Mouse (Mus musculus) lung, postnatal 4 days (tissue): ENCODE data around the gene Pakap.

Source experiments
- DNase-seq, 2 experiments: peaks; one replicate each; pipeline ENCODE4 v3.0.0; 2021

Pakap gene

DNA sequence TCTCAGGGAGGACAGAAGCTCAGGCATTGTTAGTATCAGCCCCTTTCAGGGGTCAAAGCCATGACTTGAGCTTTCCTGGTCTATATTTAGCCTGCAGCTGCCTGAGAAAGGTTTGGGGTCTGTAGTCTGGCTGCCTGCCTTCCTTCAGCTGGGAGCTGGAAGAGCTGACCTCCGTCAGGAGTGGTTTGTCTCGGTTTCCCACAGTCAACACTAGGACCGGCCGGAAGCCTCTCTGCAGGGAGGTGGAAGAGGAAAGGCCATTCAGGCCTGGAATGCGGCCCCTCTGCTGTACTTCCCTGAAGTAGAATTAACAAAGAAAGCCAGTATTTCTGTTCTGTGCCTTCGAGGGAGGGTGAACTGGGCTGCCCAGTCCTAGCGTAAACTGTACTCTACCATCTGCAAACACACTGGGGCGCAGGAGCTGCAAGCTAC, 279.0 kb downstream of the Pakap start:
- DNase-seq = peak; percentile 65 to 72

DNA sequence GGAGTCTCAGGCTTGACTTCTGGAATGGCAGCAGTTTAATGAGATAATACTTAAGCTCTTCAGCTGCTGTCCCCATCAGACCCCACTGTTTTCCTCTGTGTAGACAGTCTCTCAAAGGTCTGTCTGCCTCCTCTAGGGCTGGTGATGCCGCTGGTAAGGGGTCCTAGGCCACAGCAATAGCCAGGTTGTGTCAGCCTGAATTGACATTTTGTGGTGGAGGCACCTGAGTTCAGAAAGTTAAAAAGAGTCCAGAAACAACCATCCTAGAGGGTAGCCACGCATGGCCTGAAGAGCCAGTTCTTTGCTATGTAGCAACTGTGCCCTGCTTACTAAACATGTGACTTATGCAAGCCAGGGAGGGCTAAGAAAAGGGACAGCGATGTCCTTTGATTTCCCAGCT, 279.7 kb downstream of the Pakap start:
- no peak for DNase-seq

DNA sequence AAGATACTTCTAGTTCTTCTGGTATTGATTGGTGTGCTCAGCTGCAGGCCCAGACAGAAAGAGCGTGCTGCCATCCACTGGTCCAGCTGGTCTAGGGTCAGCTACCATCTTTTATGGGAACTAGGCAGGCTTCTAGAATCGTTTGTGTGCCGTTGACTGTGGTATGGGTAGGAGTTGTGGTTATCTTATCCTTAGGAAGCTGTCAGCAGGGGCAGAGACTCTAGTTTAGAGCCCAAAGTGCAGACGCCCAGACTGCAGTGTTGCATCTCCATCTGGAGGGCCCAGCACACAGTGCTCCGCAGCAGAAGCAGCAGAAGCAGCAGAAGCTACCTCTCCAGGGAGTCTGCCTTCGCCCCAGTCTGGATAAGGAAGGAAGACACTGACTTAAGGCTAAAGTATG, 281.5 kb downstream of the Pakap start:
- DNase-seq = no peak

DNA sequence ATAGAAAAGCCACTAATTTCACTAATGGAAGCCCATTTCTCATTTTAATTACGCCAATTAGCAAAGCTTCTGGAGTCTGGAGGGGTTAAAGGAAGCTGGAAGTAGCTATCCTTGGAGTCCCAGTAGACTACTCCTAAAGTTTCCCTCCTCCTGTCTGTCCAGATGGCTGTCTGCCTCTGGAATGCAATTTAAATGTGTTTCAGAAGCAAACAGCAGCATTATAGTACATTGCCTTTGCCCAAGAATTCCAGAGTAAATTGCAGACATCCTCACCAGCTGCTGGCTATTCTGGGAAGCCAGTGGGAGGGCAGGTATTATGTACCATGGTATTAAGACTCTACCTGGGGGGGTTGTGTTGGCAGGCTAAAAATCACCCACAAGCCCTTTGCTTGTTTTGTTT, 283.8 kb downstream of the Pakap start:
- DNase-seq = no peak

DNA sequence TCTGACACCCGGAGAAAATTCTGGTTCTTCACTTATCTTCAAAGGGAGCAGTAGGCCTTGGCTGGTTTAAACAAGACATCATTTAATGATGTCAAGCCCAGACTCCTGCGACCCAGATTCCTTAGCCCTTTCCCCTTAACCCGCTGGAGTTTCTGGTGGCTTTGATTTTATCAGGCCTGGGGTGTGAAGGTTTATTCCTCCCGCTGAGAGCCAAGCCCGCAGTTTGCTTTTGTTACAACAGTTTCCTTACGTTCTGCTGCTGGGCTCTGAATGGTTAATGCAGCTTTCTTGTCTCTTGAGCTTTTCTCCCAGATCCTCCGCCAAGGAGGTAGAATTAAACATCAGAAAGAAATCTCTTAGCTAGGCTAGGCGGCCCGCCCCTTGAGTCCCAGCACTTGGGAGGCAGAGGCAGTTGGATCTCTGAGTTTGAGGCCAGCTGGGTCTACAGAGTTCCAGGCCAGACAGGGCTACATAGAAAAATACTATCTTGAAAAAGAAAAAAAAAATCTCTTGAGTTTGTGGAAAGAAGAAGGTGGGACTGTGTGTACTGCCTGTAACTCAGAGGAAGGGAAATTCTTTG, 284.6 kb downstream of the Pakap start:
- peak in 1 of 2 experiments; percentile 12 for DNase-seq

DNA sequence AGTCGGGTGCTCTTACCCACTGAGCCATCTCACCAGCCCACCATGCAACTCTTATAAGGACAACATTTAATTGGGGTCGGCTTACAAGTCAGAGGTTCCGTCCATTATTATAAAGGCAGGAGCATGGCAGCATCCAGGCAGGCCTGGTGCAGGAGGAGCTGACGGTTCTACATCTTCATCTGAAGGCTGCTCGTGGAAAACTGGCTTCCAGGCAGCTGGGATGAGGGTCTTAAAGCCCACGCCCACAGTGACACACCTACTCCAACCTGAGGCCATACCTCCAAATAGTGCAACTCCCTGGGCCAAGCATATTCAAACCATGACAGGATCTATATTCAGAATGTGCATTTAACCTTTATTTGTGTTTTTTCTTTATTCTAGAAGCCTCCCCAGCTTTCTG, 286.2 kb downstream of the Pakap start:
- peak in 1 of 2 experiments; percentile 10 for DNase-seq

DNA sequence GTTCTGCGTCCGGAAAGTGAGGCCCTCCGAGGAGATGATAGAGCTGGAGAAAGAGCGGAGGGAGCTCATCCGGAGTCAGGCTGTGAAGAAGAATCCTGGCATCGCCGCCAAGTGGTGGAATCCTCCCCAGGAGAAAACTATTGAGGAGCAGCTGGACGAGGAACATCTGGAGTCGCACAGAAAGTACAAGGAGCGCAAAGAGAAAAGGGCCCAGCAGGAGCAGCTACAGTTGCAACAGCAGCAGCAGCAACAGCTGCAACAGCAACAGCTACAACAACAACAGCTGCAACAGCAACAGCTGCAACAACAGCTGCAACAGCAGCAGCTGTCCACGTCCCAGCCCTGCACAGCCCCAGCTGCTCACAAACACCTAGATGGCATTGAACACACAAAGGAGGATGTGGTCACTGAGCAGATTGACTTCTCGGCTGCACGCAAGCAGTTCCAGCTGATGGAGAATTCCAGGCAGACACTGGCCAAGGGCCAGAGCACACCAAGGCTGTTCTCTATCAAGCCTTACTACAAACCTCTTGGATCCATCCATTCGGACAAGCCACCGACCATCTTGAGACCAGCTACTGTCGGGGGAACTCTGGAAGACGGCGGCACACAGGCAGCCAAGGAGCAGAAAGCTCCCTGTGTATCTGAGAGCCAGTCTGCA, 287.4 kb downstream of the Pakap start:
- peak; percentile 58 to 85 for DNase-seq

DNA sequence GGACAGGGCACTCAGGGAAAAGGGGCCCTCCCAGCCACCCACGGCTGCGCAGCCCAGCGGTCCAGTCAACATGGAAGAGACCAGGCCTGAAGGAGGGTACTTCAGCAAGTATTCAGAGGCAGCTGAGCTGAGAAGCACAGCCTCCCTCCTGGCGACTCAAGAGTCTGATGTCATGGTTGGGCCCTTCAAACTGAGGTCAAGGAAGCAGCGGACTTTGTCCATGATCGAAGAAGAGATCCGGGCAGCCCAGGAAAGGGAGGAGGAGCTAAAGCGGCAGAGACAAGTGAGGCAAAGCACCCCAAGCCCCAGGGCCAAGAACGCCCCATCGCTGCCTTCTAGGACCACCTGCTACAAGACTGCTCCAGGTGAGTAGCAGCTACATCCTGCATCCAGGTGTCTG, 288.7 kb downstream of the Pakap start:
- peak in 1 of 2 experiments; percentile 18 for DNase-seq

DNA sequence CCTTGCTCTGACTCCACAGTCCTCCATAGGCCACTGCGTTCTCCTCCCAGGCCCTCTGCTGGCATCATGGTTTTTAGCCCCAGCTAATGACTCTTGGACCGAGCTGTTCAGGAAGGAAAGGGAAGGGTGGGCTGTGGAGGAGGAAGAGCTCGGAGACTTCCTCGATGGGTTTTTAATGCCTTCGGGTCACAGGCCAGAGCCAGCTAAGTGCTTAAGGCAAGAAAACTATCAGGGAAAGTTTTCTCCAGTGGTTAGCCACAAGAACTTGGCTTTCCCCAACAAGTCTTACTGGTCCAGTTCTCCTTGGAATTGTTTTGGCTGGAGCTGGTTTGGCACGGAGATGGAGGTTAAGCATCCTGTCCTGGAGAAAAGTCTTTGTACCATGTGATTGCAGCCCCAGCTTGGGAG, 292.2 kb downstream of the Pakap start:
- peak; percentile 53 to 60 for DNase-seq

DNA sequence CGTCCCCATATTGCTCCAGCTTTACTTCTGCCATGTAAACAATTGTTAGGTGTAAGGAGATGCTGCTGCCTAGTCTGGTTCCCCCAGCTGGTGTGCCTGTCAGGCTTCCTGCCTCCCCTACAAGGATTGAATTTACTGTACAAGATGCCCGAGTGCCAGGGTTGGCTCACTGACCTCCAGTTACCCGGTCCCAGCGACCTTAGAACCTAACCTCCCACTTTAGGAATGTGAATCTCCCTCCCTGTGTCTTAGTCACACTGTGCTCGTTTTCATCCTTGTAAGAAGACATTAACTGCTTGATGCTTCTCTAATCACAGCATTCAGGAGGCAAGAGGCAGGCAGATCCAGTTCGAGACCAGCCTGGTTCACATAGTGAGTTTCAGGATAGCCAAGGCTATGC, 293.2 kb downstream of the Pakap start:
- peak in 1 of 2 experiments; percentile 11 for DNase-seq

DNA sequence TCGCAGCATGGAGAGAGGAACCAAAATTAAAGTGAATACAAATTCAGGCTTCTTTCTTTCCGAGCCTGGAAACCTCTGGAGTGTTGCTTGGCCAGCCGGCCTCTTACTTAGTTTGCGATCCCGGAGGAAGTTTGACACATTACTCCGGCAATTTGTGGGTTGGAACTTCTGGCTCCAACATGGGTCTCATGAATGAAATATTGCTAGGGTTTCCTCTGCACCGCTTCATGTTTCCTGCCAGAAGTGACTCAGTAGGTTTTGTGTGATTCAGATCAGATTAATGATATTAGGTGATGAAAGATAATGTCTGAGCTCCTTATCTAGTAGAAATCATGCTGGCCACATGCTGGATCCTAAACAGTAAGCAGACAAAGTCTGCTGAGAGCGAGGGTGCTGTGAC, 293.9 kb downstream of the Pakap start:
- peak in 1 of 2 experiments; percentile 24 for DNase-seq

DNA sequence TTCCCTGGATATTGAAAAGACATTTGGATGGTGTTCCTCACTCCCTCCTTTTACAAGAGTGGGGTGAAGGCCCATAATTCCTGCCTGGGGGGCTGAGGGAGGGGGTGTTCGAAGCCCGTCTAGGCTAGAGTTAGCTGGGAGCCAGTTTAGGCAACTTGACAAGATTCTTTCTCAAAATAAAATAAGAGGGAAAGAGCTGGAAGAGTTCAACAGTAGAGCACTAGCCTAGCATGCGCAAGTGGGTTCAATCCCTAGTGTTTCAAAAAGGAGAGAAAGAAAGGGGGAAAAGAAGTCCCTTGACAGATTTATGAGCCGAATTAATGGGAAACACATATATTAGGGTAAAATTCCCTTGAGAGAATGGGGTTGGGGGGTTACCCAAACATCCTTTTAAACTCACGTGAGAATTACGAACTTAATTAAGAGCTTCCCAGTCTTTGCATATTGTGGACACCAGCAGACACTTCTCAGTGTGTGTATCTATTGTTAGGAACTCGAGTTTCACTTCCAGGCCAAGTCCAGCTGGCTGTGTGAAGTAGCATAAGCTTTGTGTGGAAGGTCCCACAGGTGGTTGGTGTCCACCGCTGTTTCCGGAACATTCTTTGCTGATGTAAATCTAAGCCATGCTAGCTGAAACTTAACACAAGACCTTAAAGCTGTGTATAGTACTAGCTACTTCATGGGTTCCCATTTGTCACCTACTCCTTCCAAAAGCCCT, 294.4 kb downstream of the Pakap start:
- peak in 1 of 2 experiments; percentile 19 for DNase-seq

DNA sequence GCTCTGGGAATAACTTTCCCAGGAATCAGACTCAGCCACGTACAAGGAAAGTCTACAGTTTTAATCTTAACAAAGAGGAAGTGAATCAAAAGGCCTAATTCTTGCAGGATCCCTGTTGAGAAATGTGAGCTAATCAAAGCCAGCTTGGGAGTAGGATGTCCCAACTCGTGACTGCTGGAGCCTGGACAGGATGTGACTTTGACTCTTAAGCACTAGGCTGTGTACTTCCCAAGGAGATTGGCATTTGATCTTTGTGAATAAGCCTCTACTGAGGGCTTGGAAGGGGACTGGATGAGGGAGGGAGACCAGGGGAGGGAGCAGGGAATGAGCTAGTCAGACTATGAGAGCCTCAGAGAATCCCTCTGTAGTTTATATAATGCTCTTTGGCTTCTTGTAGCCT, 298.1 kb downstream of the Pakap start:
- peak in 1 of 2 experiments; percentile 58 for DNase-seq

DNA sequence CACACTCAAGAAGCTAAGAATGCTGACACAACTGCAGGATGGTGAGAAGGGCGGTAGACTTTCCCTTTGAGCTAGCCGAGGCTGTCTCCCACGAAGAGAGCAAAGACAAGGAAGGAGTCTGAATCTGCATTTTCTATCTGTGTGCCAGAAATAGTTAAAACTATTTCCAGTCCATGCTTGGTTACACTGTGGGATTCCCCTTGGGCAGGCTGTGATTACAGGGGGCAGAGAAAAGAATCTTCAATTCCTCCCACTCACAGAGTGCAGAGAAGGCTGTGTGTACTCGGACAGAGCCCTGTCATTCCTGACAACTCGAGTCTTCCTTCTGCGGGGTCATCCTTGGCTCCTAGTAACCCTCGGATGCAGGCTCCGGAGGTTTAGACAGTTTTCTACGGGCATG, 299.0 kb downstream of the Pakap start:
- peak in 1 of 2 experiments; percentile 19 for DNase-seq

DNA sequence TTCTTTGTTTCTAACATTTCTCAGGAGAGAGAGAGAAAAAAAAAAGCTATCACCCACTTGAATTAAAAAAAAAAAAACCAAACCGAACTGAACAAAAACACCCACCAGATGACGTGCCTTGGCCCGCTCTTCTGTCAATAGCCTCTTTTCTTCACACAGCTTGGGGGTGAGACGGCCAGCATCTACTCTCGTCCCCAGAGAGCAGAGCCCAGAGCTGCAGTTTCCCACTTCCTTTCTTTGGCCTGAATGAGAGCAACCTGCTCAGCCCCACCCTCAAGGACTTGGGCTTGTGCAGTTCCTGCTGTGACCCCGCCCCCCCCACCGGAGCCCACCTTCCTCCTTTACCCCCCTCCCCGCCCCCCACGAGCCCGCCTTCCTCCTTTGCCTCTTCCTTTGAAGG, 299.5 kb downstream of the Pakap start:
- DNase-seq = peak in 1 of 2 experiments; percentile 28

DNA sequence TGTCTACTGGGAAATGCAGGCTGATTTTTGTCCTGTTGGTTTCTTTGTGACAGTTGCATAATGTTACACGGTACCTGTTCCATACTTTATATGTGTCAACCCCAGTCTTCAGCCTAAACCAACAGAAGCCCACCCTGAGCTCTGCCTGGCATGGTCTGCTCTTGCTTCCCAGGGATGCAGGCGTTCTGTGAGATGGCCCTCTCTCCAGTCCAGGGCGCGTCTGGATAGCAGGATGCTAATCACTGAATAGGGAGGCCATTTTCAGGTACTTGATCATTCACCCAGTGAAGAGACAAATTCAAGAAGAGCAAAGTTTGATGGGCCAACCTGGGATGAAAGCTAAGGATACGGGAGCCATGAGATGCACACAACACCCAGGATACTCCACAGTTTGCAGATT, 311.2 kb downstream of the Pakap start:
- no peak for DNase-seq

DNA sequence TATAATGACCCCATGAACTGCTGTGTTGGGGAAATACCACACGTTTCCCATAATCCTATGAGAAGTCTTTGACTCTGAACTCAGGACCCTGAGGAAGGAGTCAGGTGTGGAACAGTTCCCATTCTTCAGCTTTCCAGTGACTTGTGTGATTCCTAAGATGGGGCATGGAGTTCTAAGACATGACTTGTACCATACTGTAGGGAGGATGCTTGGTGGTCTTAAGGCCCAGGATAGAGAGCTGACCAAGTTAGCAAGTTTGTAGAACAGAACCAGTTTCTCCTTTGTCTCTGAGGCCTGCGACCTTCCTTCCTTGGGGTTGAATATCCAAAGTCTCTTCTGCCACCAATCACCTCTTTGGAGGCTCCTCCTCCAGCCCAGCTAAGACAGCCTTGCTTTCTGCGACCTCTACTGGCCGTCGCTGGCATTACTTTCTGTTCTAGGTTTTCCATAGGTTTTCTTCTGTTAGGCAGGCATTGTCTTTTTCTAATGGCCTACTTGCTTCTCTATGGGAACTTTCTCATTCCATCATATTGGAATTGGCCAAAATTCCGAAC, 311.9 kb downstream of the Pakap start:
- DNase-seq = peak; percentile 63 to 88

DNA sequence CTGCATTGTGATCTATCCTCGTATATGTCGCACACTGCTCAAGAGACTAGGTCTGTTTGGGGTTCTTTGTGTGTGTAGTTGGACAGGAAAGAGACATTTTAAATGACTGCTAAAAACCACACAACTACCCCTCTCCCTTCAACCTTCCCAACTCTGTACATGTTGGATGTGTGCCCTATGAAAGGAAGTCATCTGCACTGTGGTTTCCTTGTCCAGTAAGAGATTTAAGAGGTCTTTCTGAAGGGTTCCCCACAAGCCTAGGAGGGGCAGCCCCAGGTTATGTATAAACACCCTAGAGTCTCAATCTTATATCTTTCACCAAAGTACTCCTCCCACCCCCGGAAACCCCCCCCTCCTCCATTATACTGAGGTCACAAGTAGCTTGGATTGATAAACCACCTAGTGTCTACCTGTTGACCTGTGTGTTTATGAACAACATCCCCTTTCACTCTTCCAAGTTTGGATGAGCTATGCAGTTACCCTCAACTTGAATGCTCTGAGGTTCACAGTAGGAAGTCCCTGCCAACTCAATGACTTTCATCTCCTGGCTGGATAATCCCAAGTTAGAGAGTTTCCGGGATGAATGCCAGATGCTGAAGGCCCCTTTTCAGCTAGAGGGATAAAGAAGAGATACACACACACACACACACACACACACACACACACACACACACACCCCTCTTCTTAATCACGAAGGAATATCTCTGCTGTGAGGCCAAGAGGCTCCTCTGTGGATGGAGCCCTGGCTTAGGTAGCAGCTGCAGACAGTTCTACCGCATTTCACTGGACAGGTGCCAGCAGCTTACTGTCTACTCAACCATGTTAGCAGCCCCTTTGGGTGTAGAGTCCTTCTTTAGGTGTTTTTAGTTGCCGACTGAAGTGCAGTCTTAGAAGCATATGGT, 315.8 kb downstream of the Pakap start:
- DNase-seq = no peak

DNA sequence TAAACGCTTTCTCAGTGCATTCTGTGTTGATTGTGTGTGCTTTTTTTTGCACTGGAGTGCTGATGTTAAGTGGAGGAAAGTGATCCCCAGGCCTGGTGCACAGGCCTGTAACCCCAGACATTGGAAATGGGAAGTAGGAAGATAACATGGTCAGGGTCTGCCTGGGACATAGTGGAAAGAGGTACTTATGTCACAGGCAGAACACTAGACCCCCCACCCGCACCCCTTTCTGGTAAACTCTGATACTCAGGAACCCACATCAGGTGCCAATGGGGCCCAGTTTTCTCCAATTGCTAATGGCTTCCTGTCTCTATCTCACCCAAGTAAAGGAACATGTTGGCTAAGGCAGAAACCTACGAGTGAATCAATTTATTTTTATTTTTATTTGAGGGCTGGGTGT, 316.5 kb downstream of the Pakap start:
- DNase-seq = no peak

DNA sequence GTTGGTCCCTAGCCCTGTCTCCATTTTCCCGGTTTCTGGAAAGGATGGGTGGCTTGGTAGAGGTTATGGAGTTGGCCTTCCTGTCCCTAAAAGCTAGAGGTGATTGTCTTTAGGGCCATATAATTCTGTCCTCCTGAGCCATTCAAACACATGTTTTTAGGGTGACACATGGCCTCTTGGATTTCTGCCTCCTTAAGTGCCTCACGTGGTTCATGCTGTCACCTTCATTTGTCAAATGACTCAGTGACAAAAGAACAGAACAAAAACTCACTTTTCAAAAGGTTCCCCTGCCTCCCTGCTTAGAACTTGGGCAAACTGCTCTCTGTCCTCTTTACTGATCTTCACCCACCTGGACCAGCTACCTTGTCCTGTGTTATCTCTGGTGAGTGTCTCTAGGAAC, 317.2 kb downstream of the Pakap start:
- DNase-seq = no peak

DNA sequence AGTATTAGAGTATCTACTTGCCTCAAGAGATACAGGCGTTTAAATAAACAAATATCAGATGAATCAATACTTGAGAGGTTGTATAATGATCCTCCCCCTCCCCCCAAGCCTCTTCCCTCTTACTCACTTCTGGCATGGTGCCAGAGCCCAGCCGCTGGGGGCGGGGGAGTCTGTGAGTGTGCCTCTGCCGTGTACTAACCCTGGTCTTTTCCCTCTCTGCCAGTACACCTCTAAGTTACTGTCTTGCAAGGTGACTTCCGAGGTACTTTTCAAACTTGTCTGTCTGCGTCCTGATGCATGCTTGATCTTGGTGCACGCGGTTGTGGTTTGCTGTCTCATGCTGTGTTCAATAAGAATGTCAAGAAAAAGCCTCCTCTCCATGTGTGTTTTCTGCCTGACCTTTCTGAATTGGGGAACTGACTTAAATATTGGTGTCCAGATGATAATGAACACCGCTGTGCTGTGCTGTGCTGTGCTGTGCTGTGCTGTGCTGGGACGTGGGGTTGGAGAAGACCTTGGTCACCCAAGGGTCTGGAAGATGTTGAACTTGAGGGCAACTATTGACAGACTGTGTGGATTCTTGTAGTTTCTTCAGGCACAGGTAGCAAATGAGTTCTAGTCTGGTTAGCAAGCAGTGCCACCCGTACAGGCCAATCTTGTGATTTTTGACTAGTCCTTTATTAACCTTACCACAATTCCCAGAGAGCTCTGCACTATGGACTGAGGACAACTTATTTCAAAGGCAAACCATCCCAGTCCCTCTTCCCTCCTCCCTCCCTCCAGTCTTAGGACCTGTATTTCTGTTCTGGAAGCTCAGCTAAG, 318.3 kb downstream of the Pakap start:
- DNase-seq = peak; percentile 53 to 65

DNA sequence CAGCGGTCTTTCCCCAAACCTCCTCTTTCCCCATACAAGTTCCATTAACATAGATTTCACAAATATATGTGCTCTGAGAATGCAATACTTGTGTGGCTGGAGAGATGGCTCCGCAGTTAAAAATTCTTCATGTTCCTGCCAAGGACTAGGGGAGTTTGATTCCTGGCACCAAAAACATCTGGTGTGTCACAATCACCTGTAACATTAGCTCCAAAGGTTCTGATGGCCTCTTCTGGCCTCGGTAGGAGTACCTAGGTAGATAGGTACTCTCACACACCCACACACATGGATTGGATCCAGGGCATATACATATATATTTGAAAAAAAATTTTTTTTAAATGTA, 318.9 kb downstream of the Pakap start:
- DNase-seq = no peak
